Mouse (Mus musculus) left cerebral cortex, adult 11 months (tissue): ENCODE results near the gene Rab28.

Source experiments
- DNase-seq: peaks from one replicate; pipeline ENCODE4 v3.0.0; 2022; ENCODE audit warnings: low spot score

Rab28 gene

DNA sequence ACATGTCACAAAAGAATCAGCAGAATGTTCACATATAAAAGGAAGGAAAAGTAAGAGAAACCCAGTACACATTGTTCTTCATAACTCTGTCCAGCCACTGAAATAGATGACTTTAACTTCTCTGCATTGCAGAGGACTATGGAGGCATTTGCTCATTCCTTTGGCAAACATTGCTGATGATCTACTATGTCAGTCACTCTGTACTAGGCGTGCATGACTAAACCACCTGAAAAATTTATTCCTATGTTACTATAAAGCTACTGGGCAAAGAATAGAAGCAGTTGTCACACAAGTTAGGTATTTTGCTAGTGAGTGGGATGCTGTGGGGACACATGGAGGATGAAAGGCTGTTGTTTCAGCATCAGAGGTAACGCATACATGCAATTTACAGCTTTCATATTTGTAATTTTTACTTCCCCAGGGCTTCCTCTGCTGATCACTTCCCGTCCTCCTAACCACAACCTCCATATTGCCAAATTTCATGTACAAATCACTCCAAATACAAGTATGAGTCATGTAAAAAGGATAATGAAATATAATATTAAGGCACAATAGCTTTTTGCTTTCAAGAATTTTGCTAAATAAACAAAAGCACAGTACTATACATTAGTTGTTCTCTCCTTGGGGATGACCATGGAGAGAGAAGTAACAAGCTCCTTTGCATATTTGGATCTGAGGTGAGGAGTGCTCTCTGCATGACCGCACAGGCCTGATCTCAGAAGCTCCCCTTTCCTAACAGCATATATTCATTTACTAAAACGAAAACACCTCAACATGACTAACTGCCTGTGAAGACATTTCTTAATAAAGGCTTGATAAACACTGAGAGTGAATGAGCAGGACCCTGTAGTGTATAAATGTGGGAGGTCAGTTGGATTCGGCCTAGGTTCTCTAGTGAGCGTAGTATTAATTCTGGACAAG is 80.5 kb downstream of the Rab28 start:
- no peak for DNase-seq

DNA sequence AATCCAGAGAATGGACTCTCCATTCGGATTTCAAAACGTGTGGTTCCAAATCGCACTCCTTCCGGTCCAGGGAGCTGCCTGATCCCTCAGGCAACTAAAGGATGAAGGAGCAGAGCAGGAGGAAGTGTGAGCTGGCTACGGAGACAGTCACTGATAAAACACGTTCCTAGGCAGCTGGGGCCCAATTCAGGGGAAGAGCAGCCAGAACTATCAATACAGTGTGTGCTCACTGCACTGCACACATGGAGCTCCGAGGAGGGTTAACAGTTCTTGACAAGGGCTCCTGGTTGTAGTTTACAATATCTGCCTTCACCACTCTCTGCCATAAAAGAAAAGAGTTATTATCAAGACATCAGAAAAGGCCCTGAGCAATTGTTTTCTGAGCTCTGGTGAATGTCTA is 82.4 kb downstream of the Rab28 start:
- DNase-seq = no peak

GRCm38 (mm10) chr5:41621748-41622147 is 86.2 kb downstream of the Rab28 start:
- DNase-seq = no peak

DNA sequence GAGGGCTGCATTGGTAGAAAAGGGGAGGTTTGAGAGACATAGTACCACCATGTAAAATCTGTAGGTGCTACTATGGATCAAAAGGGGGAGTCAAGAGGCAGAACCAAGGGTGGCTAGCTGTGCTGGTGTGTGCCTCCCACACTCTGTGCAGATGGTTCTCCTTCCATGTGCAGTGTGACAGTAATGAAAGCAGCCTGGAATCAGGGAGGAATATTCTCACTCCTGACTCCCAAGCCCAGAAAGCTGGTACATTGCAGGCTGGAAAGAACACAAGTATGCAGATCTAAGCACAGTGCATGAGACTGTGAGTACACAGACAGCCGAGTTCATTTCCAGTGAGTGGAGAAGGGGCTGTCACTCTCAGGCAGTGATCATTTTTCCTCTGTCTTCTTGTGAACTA is 89.0 kb downstream of the Rab28 start:
- peak; percentile 18 for DNase-seq

DNA sequence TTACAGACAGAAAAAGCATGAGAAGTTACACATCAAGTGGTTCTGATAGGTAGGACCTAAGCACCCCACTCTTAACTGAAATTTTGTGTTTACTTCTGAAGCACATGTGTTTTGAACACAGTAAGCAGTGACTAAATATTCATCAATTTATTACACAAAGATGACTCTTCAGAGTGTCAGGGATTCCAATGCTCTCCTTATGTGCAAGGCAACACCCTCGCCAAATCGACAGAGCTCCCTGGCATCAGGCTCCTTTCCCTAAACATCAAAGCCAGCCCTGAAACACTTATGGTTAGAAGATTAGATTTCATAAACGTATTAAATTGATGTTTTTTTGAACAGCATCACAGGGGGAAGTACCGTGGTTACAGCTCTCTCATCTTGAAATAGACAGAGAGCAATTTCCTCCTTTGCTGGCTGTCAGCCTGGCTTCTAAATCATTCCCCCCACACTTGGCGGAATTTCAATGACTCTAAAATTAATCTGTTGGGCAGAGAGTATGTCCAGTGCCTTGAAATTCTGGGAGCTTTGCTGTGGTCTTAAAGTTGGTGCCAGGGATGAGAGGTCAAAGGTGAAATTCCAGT is 97.4 kb downstream of the Rab28 start:
- no peak for DNase-seq

- no peak for DNase-seq
Observed at GRCm38 (mm10) chr5:41596242-41597117, 111.5 kb downstream of the Rab28 start.

DNA sequence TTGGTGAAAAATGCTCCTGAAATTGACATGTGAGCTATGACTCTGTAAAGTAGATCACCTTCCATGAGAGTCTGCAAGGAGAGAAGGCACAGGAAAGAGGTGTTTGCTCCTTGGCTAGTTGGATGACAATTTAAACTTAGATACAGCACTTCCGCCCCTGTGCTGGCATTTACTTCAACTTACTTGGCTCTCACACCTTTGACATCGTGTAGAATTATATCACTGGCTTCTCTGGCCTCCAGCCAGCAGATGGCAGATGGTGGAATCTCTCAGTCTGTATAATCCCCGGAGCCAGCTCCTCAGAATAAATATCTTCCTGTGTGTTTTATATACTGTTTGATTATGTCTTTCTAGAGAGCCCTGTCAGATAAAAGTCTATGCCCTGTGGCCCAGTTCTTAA is 112.8 kb downstream of the Rab28 start:
- DNase-seq = peak; percentile 31

- DNase-seq = no peak
Observed at GRCm38 (mm10) chr5:41578051-41578450, 129.9 kb downstream of the Rab28 start.
